Mouse (Mus musculus): ENCODE measurements around the gene Fbxw9. TPM values are rescaled to one million over a fixed set of nuclear protein-coding genes. Genes with fewer than 3 reads are reported as not detected.
"Not testable (repeated sequence)": the region's sequence is repeated elsewhere in the genome, so short reads cannot be mapped to it uniquely, and the experiment has no call there.

The Fbxw9 gene
- polyA plus RNA-seq, 1 experiment from 2014 or later = 21.0 TPM

GRCm38 (mm10) chr8:85082169-85082568 is 22.3 kb downstream of the Fbxw9 start:
- H3K27me3 ChIP-seq (ENCODE audit: control insufficient read depth, insufficient read depth, low read length); H3K36me3 ChIP-seq (ENCODE audit: control insufficient read depth, insufficient read depth, low read length); H3K9me3 ChIP-seq (ENCODE audit: control insufficient read depth, low read length); H3K9ac ChIP-seq (ENCODE audit: low read length); ATAC-seq (ENCODE audit: insufficient number of reproducible peaks, low FRiP score, low TSS enrichment, low read depth); H3K4me3 ChIP-seq (ENCODE audit: low read depth, low read length); DNase-seq (ENCODE audit: low spot score); H3K4me2 ChIP-seq (ENCODE audit: low read depth, severe bottlenecking); H3K27ac ChIP-seq (replicated peaks; ENCODE audit: low read depth, low read length): not testable (repeated sequence)
- 92% methylated on average over 4 of the region's 4 CpGs for WGBS
- H3K4me1 ChIP-seq (ENCODE audit: control insufficient read depth, insufficient read depth, low read length) = peaks cover 12% of the 10 kb centered on the region; the same call in 1 of the 2 replicates

GRCm38 (mm10) chr8:85083108-85083813 is 23.4 kb downstream of the Fbxw9 start, which contains the start of gene Man2b1:
Gene Man2b1 (plus strand): TSS chr8:85083270.
- Histone ChIP-seq H3K27ac (replicated peaks; ENCODE audit: low read depth, low read length) (no peak within 1 kb of the TSS), H3K4me3 (ENCODE audit: low read depth, low read length) (peak within 1 kb of the TSS; percentile 55), H3K9ac (ENCODE audit: low read length) (peak within 1 kb of the TSS; percentile 72), H3K4me1 (ENCODE audit: control insufficient read depth, insufficient read depth, low read length) (peaks cover 12% of the 10 kb centered on the region; the same call in 1 of the 2 replicates), H3K36me3 (ENCODE audit: control insufficient read depth, insufficient read depth, low read length) (peaks cover 3% of the 10 kb centered on the region), H3K27me3 (ENCODE audit: control insufficient read depth, insufficient read depth, low read length) (no peaks in the 10 kb centered on the region), H3K4me2 (ENCODE audit: low read depth, severe bottlenecking) (peak within 1 kb of the TSS; percentile 66), H3K9me3 (ENCODE audit: control insufficient read depth, low read length) (no peaks in the 10 kb centered on the region)
- peak; percentile 84 for ATAC-seq (ENCODE audit: insufficient number of reproducible peaks, low FRiP score, low TSS enrichment, low read depth)
- peak; percentile 83 for DNase-seq (ENCODE audit: low spot score)
- WGBS = under 1% methylated on average over 30 of the region's 30 CpGs

GRCm38 (mm10) chr8:85084633-85085032 is 24.8 kb downstream of the Fbxw9 start:
- Histone ChIP-seq H3K27ac (replicated peaks; ENCODE audit: low read depth, low read length) (no peak overlapping the region), H3K4me1 (ENCODE audit: control insufficient read depth, insufficient read depth, low read length) (peaks cover 12% of the 10 kb centered on the region; the same call in 1 of the 2 replicates), H3K9ac (ENCODE audit: low read length) (no peak overlapping the region), H3K36me3 (ENCODE audit: control insufficient read depth, insufficient read depth, low read length) (peaks cover 5% of the 10 kb centered on the region), H3K27me3 (ENCODE audit: control insufficient read depth, insufficient read depth, low read length) (no peaks in the 10 kb centered on the region), H3K4me3 (ENCODE audit: low read depth, low read length) (no peak overlapping the region), H3K9me3 (ENCODE audit: control insufficient read depth, low read length) (no peaks in the 10 kb centered on the region), H3K4me2 (ENCODE audit: low read depth, severe bottlenecking) (no peak overlapping the region)
- WGBS = 84% methylated on average over 8 of the region's 8 CpGs
- ATAC-seq (ENCODE audit: insufficient number of reproducible peaks, low FRiP score, low TSS enrichment, low read depth) = no peak
- DNase-seq (ENCODE audit: low spot score) = no peak

GRCm38 (mm10) chr8:85086238-85086637 is 26.4 kb downstream of the Fbxw9 start:
- peaks cover 6% of the 10 kb centered on the region for H3K36me3 ChIP-seq (ENCODE audit: control insufficient read depth, insufficient read depth, low read length)
- no peak overlapping the region for H3K4me3 ChIP-seq (ENCODE audit: low read depth, low read length)
- ATAC-seq (ENCODE audit: insufficient number of reproducible peaks, low FRiP score, low TSS enrichment, low read depth) = no peak

GRCm38 (mm10) chr8:85088771-85089170 is 28.9 kb downstream of the Fbxw9 start:
- Histone ChIP-seq H3K4me3 (ENCODE audit: low read depth, low read length) (no peak overlapping the region), H3K9me3 (ENCODE audit: control insufficient read depth, low read length) (no peaks in the 10 kb centered on the region), H3K27me3 (ENCODE audit: control insufficient read depth, insufficient read depth, low read length) (no peaks in the 10 kb centered on the region), H3K9ac (ENCODE audit: low read length) (no peak overlapping the region), H3K4me1 (ENCODE audit: control insufficient read depth, insufficient read depth, low read length) (peaks cover 2% of the 10 kb centered on the region; the same call in 1 of the 2 replicates), H3K36me3 (ENCODE audit: control insufficient read depth, insufficient read depth, low read length) (peaks cover 10% of the 10 kb centered on the region), H3K27ac (replicated peaks; ENCODE audit: low read depth, low read length) (no peak overlapping the region), H3K4me2 (ENCODE audit: low read depth, severe bottlenecking) (no peak overlapping the region)
- DNase-seq (ENCODE audit: low spot score) (no peak), ATAC-seq (ENCODE audit: insufficient number of reproducible peaks, low FRiP score, low TSS enrichment, low read depth) (no peak)
- 85% methylated on average over 2 of the region's 2 CpGs for WGBS

More at GRCm38 (mm10) chr8:85086238-85086637, 26.4 kb downstream of the Fbxw9 start:
- Histone ChIP-seq H3K9ac (ENCODE audit: low read length) (no peak overlapping the region), H3K27ac (replicated peaks; ENCODE audit: low read depth, low read length) (no peak overlapping the region), H3K27me3 (ENCODE audit: control insufficient read depth, insufficient read depth, low read length) (no peaks in the 10 kb centered on the region), H3K9me3 (ENCODE audit: control insufficient read depth, low read length) (no peaks in the 10 kb centered on the region), H3K4me2 (ENCODE audit: low read depth, severe bottlenecking) (no peak overlapping the region), H3K4me1 (ENCODE audit: control insufficient read depth, insufficient read depth, low read length) (peaks cover 9% of the 10 kb centered on the region; the same call in 1 of the 2 replicates)
- WGBS = 79% methylated on average over 3 of the region's 3 CpGs
- DNase-seq (ENCODE audit: low spot score) = no peak

- WGBS = 91% methylated on average over 11 of the region's 11 CpGs
- Histone ChIP-seq H3K9ac (ENCODE audit: low read length) (no peak overlapping the region), H3K4me3 (ENCODE audit: low read depth, low read length) (no peak overlapping the region), H3K27ac (replicated peaks; ENCODE audit: low read depth, low read length) (no peak overlapping the region), H3K27me3 (ENCODE audit: control insufficient read depth, insufficient read depth, low read length) (no peaks in the 10 kb centered on the region), H3K36me3 (ENCODE audit: control insufficient read depth, insufficient read depth, low read length) (peaks cover 7% of the 10 kb centered on the region), H3K9me3 (ENCODE audit: control insufficient read depth, low read length) (no peaks in the 10 kb centered on the region), H3K4me2 (ENCODE audit: low read depth, severe bottlenecking) (no peak overlapping the region), H3K4me1 (ENCODE audit: control insufficient read depth, insufficient read depth, low read length) (no peaks in the 10 kb centered on the region)
- DNase-seq (ENCODE audit: low spot score) = no peak
- no peak for ATAC-seq (ENCODE audit: insufficient number of reproducible peaks, low FRiP score, low TSS enrichment, low read depth)
Observed at GRCm38 (mm10) chr8:85090856-85091255, 31.0 kb downstream of the Fbxw9 start.

- Histone ChIP-seq H3K4me2 (ENCODE audit: low read depth, severe bottlenecking) (no peak overlapping the region), H3K27ac (replicated peaks; ENCODE audit: low read depth, low read length) (no peak overlapping the region), H3K9ac (ENCODE audit: low read length) (no peak overlapping the region), H3K4me3 (ENCODE audit: low read depth, low read length) (no peak overlapping the region), H3K9me3 (ENCODE audit: control insufficient read depth, low read length) (no peaks in the 10 kb centered on the region), H3K4me1 (ENCODE audit: control insufficient read depth, insufficient read depth, low read length) (no peaks in the 10 kb centered on the region), H3K36me3 (ENCODE audit: control insufficient read depth, insufficient read depth, low read length) (peaks cover 10% of the 10 kb centered on the region; the same call in 1 of the 2 replicates), H3K27me3 (ENCODE audit: control insufficient read depth, insufficient read depth, low read length) (no peaks in the 10 kb centered on the region)
- ATAC-seq (ENCODE audit: insufficient number of reproducible peaks, low FRiP score, low TSS enrichment, low read depth) (no peak), DNase-seq (ENCODE audit: low spot score) (no peak)
- 29% methylated on average over 21 of the region's 21 CpGs for WGBS
Observed at GRCm38 (mm10) chr8:85091526-85092090, 31.8 kb downstream of the Fbxw9 start.

- 92% methylated on average over 13 of the region's 13 CpGs for WGBS
- H3K9me3 ChIP-seq (ENCODE audit: control insufficient read depth, low read length) = no peaks in the 10 kb centered on the region
- no peaks in the 10 kb centered on the region for H3K27me3 ChIP-seq (ENCODE audit: control insufficient read depth, insufficient read depth, low read length)
- no peak for ATAC-seq (ENCODE audit: insufficient number of reproducible peaks, low FRiP score, low TSS enrichment, low read depth)
- no peaks in the 10 kb centered on the region for H3K4me1 ChIP-seq (ENCODE audit: control insufficient read depth, insufficient read depth, low read length)
- no peak overlapping the region for H3K4me3 ChIP-seq (ENCODE audit: low read depth, low read length)
- no peak overlapping the region for H3K27ac ChIP-seq (replicated peaks; ENCODE audit: low read depth, low read length)
- no peak for DNase-seq (ENCODE audit: low spot score)
- H3K9ac ChIP-seq (ENCODE audit: low read length) = no peak overlapping the region
- no peak overlapping the region for H3K4me2 ChIP-seq (ENCODE audit: low read depth, severe bottlenecking)
- peaks cover 15% of the 10 kb centered on the region for H3K36me3 ChIP-seq (ENCODE audit: control insufficient read depth, insufficient read depth, low read length)
Observed at GRCm38 (mm10) chr8:85095051-85095450, 35.2 kb downstream of the Fbxw9 start.

Measured in limb, embryonic 11.5 days (tissue).